Mouse (Mus musculus) cerebellum, adult 9-10 months (tissue): ENCODE data around the gene Fance.
"Not testable (repeated sequence)": the region's sequence is repeated elsewhere in the genome, so short reads cannot be mapped to it uniquely, and the experiment has no call there.

ENCODE experiments used
- DNase-seq: peaks from one replicate; pipeline ENCODE4 v3.0.0; 2022

Fance gene

DNA sequence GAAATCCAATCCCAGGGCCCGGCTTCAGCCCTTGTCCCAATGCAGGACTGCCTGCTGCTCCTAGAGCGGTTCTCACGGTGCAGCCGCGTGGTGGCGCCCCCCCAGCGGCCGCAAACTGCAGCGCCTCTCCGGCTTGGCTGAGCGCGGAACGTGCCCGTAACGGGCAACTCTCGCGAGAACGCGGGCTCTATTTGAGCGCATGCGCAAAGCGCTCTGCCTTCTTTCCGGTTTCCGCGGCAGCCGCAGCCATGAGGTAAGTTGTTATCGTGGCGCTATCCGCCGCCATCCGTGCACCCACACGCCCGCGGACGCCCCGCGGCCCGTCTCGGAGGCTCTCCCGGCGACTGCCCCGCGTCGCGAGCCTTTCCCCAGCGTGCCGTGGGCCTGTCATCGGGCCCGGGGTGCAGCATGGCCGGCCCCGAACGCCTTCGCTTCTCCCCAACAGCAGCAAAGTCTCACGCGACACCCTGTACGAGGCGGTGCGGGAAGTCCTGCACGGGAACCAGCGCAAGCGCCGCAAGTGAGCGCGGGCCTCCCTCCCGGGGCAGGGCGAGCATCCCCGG lies 15.1 kb downstream of the Fance start, which contains the start of gene Rpl10a:
Gene Rpl10a (plus strand): TSS at position 106 of the 563 bp plus-strand sequence.
- DNase-seq: peak; percentile 95

DNA sequence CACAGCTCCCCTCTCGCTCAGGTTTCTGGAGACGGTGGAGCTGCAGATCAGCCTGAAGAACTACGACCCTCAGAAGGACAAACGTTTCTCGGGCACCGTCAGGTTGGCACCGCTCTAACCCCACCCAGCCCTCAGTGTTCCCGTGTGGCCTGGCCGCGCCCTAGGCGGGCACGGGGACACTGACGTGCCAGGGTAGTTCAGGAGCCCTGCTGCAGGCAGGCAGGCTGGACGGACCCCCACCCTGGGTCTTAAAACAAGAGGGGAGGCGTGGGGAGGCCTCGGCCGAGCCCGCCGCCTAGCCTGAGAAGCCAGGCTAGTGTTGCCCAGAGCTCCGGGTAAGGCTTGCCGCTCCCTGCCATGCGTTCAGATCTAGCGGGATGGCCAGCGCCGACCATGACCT lies 15.6 kb downstream of the Fance start:
- no peak for DNase-seq

GRCm38 (mm10) chr17:28329503-28330231 lies 16.3 kb downstream of the Fance start:
- no peak for DNase-seq

- DNase-seq: no peak
Observed at GRCm38 (mm10) chr17:28330232-28330546, 16.9 kb downstream of the Fance start.

DNA sequence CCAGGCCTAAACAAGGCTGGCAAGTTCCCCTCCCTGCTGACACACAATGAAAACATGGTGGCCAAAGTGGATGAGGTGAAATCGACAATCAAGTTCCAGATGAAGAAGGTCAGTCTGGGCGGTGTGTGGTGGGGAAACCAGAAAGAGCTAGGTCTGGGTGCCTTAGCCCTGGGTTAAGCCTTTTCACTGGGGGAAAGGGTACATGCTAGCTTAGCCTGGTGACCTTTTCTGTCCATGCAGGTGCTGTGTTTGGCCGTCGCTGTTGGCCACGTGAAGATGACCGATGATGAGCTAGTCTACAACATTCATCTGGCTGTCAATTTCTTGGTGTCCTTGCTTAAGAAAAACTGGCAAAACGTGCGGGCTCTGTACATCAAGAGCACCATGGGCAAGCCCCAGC lies 17.3 kb downstream of the Fance start:
- DNase-seq: not testable (repeated sequence)

DNA sequence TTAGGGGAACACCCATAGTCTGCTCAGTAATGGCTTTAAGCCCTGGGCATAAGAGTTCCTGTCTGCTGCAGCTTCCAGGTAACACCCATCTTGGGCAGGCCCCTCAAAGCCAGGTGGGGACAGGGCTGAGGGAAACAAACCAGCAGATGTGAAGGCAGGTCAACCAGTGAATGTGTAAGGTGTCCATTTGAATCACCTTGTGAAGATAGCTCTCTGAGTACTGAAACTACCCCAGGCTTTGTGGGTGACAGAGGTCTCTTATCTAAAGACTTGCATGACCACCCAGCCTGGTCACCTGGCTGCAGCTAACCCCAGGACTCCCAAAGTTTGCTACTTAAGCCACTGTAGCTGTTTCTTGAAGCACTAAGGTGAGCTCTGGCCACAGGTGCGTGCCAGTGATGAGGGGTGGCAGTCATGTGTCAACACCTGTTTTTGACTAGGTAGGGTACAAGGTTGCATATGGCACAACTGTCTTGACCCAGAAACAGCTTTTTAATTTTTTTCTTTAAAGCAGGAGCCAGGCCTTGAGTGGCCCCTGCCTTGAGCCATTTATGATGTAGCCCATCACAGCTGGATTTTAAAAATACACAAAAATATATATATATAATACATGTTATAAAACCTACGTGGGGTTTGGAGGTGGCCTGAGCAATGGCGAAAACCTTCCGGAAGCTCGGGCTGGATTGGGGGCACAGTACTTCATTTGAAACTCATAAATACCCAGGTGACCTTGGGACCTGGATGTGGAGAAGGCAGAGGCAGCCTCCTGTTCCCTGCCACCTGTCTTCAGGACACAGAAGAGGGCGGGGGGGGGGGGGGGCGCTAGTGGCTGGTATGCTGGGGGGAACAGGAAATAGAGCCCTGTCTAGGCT lies 18.2 kb downstream of the Fance start:
- DNase-seq: no peak

DNA sequence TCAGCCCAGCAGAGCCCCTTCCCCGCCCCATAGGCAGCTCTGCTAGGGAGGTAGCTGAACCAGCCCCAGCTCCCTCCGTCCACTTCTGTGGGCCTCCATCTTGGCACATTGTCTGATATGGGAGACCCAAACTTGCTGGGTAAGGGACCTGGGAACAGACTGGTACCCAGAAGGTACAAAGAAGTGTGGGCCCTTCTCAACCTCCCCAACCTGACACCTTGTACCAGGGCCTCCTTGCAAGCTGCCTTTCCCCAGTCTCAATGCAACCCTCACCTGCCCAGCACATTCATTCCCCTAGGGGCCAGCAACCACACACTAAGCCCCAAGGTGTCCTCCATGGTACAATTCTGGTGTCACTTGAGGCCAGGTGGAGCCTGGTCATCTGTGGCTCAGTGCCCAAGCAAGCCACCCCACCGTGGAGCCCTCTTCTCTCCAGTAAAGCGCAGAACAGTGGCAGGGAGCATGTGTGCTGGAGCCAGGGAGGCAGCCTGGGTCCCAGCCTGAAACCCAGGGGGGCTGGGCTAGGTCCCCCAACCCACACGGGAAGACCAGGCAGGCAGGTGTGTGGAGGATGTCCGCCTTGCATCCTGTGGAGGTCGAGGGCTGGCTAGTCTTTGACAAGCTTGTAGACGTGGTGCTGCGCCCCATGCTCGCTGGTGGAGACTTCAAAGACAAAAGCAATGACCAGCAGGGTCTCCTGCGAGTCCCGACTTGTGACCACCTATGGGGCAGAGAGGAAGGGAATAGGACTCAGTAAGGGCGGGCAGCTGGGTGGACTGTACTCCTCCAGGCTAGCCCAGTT lies 19.0 kb downstream of the Fance start:
- DNase-seq: no peak

GRCm38 (mm10) chr17:28332915-28333546 lies 19.7 kb downstream of the Fance start:
- no peak for DNase-seq

DNA sequence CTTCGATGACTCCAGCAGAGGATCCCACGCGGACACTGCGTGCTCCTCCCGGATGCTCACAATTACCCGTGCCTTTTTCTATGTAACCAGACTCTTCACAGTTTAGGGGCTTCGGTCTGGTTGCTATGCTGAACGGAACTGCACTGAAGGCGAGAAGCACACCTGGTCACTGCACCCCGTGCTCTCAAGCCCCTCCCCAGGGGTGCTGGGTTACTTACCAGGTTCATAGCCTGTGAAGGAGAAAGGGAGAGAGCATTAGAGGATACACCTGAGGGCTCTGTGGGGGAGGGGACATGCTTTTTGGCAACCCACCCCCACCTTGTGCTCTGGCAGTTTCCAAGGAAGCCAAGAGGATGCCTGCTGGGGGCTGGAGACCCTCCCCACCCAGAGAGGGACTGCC lies 21.9 kb downstream of the Fance start:
- no peak for DNase-seq

GRCm38 (mm10) chr17:28337547-28337946 lies 24.2 kb downstream of the Fance start:
- no peak for DNase-seq

- DNase-seq: no peak
Observed at GRCm38 (mm10) chr17:28340578-28340977, 27.3 kb downstream of the Fance start.

DNA sequence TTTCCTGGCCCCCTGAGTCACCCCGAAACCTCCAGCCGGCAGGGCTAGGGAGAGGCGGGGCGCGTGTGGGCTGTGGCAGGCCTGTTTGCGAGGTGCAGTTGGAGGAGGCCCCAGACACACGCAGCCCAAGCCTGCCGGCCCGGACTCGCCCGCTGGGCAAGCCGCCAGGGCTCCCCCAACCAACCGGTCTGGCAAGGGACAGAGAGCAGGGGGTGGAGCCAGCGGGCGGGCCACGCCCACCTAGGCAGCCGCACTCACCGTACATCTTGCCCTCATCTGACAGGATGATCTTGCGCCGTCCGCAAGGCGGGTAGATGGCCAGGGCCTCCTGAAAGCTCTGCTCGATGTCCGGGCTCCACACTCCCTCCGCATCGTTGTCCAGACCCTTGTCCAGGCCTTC lies 27.8 kb downstream of the Fance start:
- DNase-seq: no peak

- no peak for DNase-seq
Observed at GRCm38 (mm10) chr17:28344050-28344607, 30.8 kb downstream of the Fance start.

DNA sequence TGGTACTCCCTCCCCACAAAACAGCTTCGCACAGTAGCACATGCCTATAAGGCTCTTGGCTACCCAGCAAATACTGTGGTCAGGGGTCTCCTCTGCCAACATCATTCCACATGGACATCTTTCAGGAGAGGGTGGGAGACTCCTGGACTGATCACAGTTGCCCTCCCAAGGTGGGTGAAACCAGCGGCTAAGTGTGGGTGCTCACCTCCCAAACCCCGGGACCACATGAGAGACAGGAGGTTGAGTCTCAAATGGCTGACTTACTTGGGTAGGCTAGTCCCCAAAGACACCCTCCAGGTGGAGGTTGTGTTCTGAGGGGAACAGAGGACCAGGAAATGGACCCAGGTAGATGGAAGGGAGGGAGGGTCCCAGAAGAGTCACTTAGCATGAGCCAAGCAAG lies 31.4 kb downstream of the Fance start:
- no peak for DNase-seq

DNA sequence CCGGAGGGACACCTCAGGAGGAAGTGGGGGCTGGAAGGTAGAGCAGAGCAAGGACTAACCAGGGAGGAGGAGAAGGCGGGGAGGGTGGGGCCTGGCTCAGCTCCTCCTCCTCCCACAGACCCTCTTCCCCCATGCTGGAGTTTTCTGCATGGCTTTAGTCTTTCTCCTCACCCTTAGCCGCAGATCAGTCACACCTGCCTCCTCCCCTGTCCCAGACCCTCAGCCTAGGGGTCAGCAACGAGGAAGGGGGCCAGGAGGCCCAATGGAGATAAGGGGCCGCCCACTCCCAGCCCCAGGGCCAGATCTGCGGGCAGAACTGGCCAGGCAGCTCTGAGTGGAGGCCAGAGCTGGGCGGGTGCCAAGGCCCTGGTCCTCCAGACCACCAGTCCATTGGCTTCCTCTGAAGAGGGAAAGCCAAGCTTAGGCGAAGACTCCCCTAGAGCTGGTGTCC lies 32.0 kb downstream of the Fance start:
- no peak for DNase-seq

DNA sequence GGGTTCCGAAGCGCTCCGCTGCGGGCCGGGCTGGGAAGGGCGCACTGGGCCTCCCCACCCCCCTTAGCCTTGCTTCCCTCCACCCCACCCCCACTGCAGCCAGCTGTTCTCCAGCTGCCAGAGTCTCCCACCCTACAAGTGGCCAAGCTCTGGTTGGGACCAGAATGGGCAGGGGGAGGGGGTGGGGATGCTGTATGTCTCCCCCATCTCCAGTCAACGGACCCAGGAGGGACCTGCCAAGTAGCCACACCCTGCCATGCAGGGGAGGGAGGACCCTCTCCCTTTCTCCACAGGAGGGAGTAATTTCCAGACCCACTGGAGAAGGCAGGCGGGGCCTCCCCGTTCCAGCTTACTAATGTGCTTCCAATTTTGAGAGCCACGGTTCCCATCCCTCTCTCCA lies 32.6 kb downstream of the Fance start:
- no peak for DNase-seq

- no peak for DNase-seq
Observed at GRCm38 (mm10) chr17:28347327-28347726, 34.0 kb downstream of the Fance start.

DNA sequence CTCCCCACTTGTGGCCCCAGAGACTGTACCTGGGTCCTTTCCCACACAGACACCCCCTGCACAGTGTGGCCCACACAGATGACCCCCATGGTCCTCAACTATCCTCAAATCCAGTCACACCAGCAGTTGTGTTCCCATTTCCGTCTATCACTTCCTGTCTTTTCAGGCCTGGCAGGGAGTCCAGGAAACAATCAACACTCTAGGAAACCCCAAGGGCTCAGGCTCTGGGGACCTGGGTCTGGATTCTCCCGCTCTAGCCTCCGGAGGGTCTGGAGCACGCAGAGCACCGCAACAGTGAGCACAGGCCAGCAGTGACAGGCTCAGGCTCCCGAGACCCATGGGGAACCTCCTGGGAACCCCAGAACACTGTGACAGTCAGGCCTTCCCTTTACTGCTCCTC lies 34.9 kb downstream of the Fance start:
- DNase-seq: no peak

- DNase-seq: no peak
Observed at GRCm38 (mm10) chr17:28349264-28349880, 36.1 kb downstream of the Fance start.

- no peak for DNase-seq
Observed at GRCm38 (mm10) chr17:28349901-28350465, 36.7 kb downstream of the Fance start.
